Mouse (Mus musculus) megakaryocyte, embryonic 14.5 days (primary cell): ENCODE measurements around the gene Il24.

Experiments
- FLI1 ChIP-seq: IDR thresholded peaks from 2 replicates; pipeline ENCODE4 v1.6.1; 2012; ENCODE audit warnings: low read length, inconsistent platforms, mixed read lengths
- GATA1 ChIP-seq: IDR thresholded peaks from 3 replicates; pipeline ENCODE4 v1.6.1; 2012; ENCODE audit warnings: mixed read lengths, low read length, inconsistent platforms, borderline replicate concordance

GRCm38 (mm10) chr1:130855723-130856122 lies 31.5 kb downstream of the Il24 start:
- TF ChIP-seq GATA1 = no peak
- TF ChIP-seq FLI1 = no peak
